Mouse (Mus musculus) cerebellum, adult 8-10 months (tissue): ENCODE measurements around the gene Nanp.

Experiments used
- DNase-seq: peaks from one replicate; pipeline ENCODE4 v3.0.0; 2022

Gene Nanp

GRCm38 (mm10) chr2:151039232-151039695 lies at the start of gene Nanp, which contains the start of gene Ninl:
Gene Nanp, minus strand, starts transcription at chr2:151039398.
Gene Ninl, minus strand, starts transcription at chr2:151039382.
- DNase-seq: peak; percentile 93

- no peak for DNase-seq
Measured at GRCm38 (mm10) chr2:151056637-151057036, 17.4 kb upstream of the Nanp start.

- no peak for DNase-seq
Measured at GRCm38 (mm10) chr2:151040411-151040810, 1.2 kb upstream of the Nanp start.

- no peak for DNase-seq
Measured at GRCm38 (mm10) chr2:151039726-151040125, 528 bp upstream of the Nanp start.

GRCm38 (mm10) chr2:151038811-151039222 lies 381 bp downstream of the Nanp start:
- no peak for DNase-seq

GRCm38 (mm10) chr2:151037876-151038552 lies 1.2 kb downstream of the Nanp start:
- no peak for DNase-seq

- no peak for DNase-seq
Measured at GRCm38 (mm10) chr2:151037292-151037691, 1.9 kb downstream of the Nanp start.

- DNase-seq: no peak
Measured at GRCm38 (mm10) chr2:151036721-151037120, 2.5 kb downstream of the Nanp start.

GRCm38 (mm10) chr2:151034435-151034834 lies 4.8 kb downstream of the Nanp start:
- DNase-seq: no peak

- DNase-seq: no peak
Measured at GRCm38 (mm10) chr2:151021158-151021557, 18.0 kb downstream of the Nanp start.

- no peak for DNase-seq
Measured at GRCm38 (mm10) chr2:151015316-151015715, 23.9 kb downstream of the Nanp start.

- DNase-seq: no peak
Measured at GRCm38 (mm10) chr2:151011273-151011672, 27.9 kb downstream of the Nanp start.

GRCm38 (mm10) chr2:151009515-151010085 lies 29.6 kb downstream of the Nanp start:
- DNase-seq: no peak

GRCm38 (mm10) chr2:151008939-151009509 lies 30.2 kb downstream of the Nanp start:
- DNase-seq: peak; percentile 14

- DNase-seq: no peak
Measured at GRCm38 (mm10) chr2:151008517-151008932, 30.7 kb downstream of the Nanp start.

GRCm38 (mm10) chr2:151008006-151008405 lies 31.2 kb downstream of the Nanp start:
- DNase-seq: no peak

GRCm38 (mm10) chr2:151006281-151006945 lies 32.8 kb downstream of the Nanp start:
- DNase-seq: no peak

- DNase-seq: no peak
Measured at GRCm38 (mm10) chr2:151004390-151004789, 34.8 kb downstream of the Nanp start.

GRCm38 (mm10) chr2:151003796-151004195 lies 35.4 kb downstream of the Nanp start:
- no peak for DNase-seq

GRCm38 (mm10) chr2:151001619-151002175 lies 37.5 kb downstream of the Nanp start:
- DNase-seq: no peak

GRCm38 (mm10) chr2:151000402-151001178 lies 38.6 kb downstream of the Nanp start:
- peak; percentile 42 for DNase-seq

- DNase-seq: no peak
Measured at GRCm38 (mm10) chr2:150999021-150999420, 40.2 kb downstream of the Nanp start.
